Mouse (Mus musculus): Measurements from ENCODE around the gene Foxn3.

GRCm38 (mm10) chr12:99153664-99154063 is 409.7 kb downstream of the Foxn3 start:
- TF ChIP-seq POLR2A (IDR thresholded peaks at IDR 0.05; ENCODE audit: insufficient read depth, low read depth, low read length) (no peak), CTCF (IDR thresholded peaks at IDR 0.05; ENCODE audit: insufficient read depth, low read depth, low read length) (no peak)

Measured in olfactory bulb, adult 2 months (tissue).